ENCODE assay signal across 16 mouse cellular contexts in genomic region chr1:119505951-119506350, GRCm38 (mm10).
"Had no signal": no experiment of that assay in that cellular context is flagged by ENCODE, and none has a peak within 500 bp of the region (broad histone marks: within the 10 kb centered on the region; RNA-seq: fewer than 3 reads in every experiment).

No protein-coding gene starts in this region.

- DNase-seq: liver, embryonic 13.5 days; liver, postnatal 0 days; lung, adult 2 months; midbrain, embryonic 14.5 days; retina, postnatal 1 day; right cerebral cortex, adult 18-20 months; right cerebral cortex, postnatal 25 days; right cerebral cortex, postnatal 4 days; spleen, adult 18-20 months; thymus, adult 18-20 months; thymus, postnatal 14 days; thymus, postnatal 36 days had no signal

- H3K27me3 ChIP-seq: neural tube, embryonic 15.5 days had no signal

- H3K9me3 ChIP-seq: liver, embryonic 13.5 days; liver, embryonic 15.5 days; neural tube, embryonic 13.5 days; neural tube, embryonic 15.5 days had no signal

- H3K4me3 ChIP-seq: liver, embryonic 15.5 days had no signal

- H3K36me3 ChIP-seq: liver, embryonic 15.5 days; neural tube, embryonic 13.5 days; neural tube, embryonic 15.5 days had no signal

- ATAC-seq: liver, postnatal 0 days had no signal

- H3K9ac ChIP-seq: liver, embryonic 13.5 days; liver, embryonic 15.5 days; liver, postnatal 0 days; neural tube, embryonic 15.5 days had no signal

- H3K27ac ChIP-seq: liver, embryonic 13.5 days; liver, embryonic 15.5 days; macrophage; neural tube, embryonic 13.5 days had no signal
